Mouse (Mus musculus): ENCODE measurements around the gene Arhgef18.

Arhgef18 gene

GRCm38 (mm10) chr8:3500235-3501090 lies 107.7 kb downstream of the Arhgef18 start, which contains the start of gene Mcoln1:
Mcoln1 (plus strand) TSS chr8:3500457.
- DNase-seq (ENCODE audit: low spot score in 2 of 2): peak; percentile 97 to 99

GRCm38 (mm10) chr8:3502217-3502616 lies 109.4 kb downstream of the Arhgef18 start:
- peak; percentile 36 to 43 for DNase-seq (ENCODE audit: low spot score in 2 of 2)
